8 mouse cellular contexts compared by ENCODE assay signal in the genomic region with DNA sequence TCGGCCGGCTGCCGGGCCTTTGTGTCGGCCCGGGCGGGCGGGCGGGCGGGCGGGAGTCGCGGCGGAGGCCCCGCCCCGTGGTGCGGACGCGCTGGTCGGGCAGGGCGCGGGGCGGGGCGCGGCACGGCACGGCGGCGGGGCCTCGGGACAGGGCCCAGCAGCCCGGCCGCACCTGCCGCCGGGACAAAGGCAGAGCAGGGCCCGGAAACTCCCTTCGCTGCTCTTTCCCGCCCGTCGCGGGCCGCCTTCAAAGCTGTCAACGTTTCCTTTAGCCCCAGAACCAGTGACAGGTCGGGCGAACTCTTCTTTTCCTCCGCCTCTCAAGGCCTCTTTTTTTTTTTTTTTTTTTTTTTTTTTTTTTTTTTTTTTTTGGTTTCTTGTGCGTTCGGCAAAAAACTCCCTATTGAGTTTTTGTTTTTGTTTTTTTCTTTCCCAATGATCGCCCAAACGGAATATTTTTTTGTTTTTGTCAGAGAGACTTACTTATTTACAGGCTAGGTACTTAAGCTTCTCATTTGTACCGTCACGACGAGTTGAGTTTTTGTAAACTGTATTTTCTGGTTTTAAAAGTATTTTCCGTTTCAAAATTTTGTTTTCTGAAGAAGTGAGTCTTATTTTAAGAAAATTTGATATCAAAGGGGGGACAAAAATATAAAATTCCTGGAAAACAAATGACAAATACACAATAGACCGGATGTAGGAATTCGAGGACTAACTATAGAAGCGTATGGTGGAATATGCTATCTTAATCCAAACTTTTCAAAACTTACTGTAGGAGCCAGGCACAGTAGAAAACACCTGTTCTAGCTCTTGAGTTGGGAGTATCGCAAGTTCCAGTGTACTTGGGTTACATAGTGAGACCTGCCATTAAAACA. TPM values are rescaled to one million over a fixed set of nuclear protein-coding genes. Genes with fewer than 3 reads are reported as not detected.
DNase-seq lines count a peak whose midpoint lies in the region; ATAC-seq and TF ChIP-seq lines count a peak whose summit lies in the region.

No protein-coding gene starts in this region.

- H3K4me2 ChIP-seq in liver, embryonic 16.5 days (ENCODE audit: low read depth, low read length) = peak overlapping the region; percentile 80
- H3K4me2 ChIP-seq in neural tube, embryonic 12.5 days (replicated peaks) = peak overlapping the region; percentile 62

- H3K9me3 ChIP-seq in liver, embryonic 16.5 days (replicated peaks; ENCODE audit: control insufficient read depth, low read length) = no peaks in the 10 kb centered on the region
- H3K9me3 ChIP-seq in neural tube, embryonic 12.5 days = no peaks in the 10 kb centered on the region

- peak overlapping the region; percentile 90 for H3K9ac ChIP-seq in liver, embryonic 16.5 days (ENCODE audit: low read depth, low read length)
- peak overlapping the region; percentile 93 for H3K9ac ChIP-seq in neural tube, embryonic 12.5 days

- no peak for TF ChIP-seq CTCF in cortical plate, adult 2 months (IDR thresholded peaks at IDR 0.05; ENCODE audit: extremely low read depth, insufficient read depth, low read length)
- no peak for TF ChIP-seq CTCF in kidney, adult 2 months (conservative IDR thresholded peaks at IDR 0.05; ENCODE audit: insufficient read depth, insufficient read length, low read depth, low read length)
- no peak for TF ChIP-seq CTCF in thymus, adult 2 months (IDR thresholded peaks at IDR 0.05; ENCODE audit: borderline replicate concordance, control insufficient read depth, extremely low read depth, insufficient read depth, low read length, poor library complexity)

- H3K36me3 ChIP-seq in kidney, adult 2 months (ENCODE audit: control insufficient read depth, insufficient read depth, low read length) = peaks cover 7% of the 10 kb centered on the region
- peaks cover 27% of the 10 kb centered on the region for H3K36me3 ChIP-seq in liver, embryonic 16.5 days (ENCODE audit: control insufficient read depth, insufficient read depth)
- H3K36me3 ChIP-seq in neural tube, embryonic 12.5 days = peaks cover 37% of the 10 kb centered on the region
- H3K36me3 ChIP-seq in thymus, adult 2 months (ENCODE audit: control insufficient read depth, insufficient read depth, low read length) = peaks cover 22% of the 10 kb centered on the region

- peak; percentile 60 to 67 for DNase-seq in right cerebral cortex, postnatal 10 days (ENCODE audit: low spot score in 2 of 2)
- no peak for DNase-seq in right cerebral cortex, postnatal 25 days
- DNase-seq in kidney, adult 2 months = peak; percentile 86
- DNase-seq in thymus, adult 2 months = peak; percentile 80

- no peak for TF ChIP-seq POLR2A in cortical plate, adult 2 months (IDR thresholded peaks at IDR 0.05; ENCODE audit: extremely low read depth, insufficient read depth, low read length)
- TF ChIP-seq POLR2A in kidney, adult 2 months (IDR thresholded peaks at IDR 0.05; ENCODE audit: low read depth, low read length) = peak; percentile 23
- no peak for TF ChIP-seq POLR2A in thymus, adult 2 months (IDR thresholded peaks at IDR 0.05; ENCODE audit: control insufficient read depth, extremely low read depth, insufficient read depth, low read length, poor library complexity)

- peak overlapping the region; percentile 45 for H3K4me3 ChIP-seq in cortical plate, adult 2 months (ENCODE audit: insufficient read depth, low read length)
- H3K4me3 ChIP-seq in kidney, adult 2 months (ENCODE audit: insufficient read depth, low read depth, low read length) = peak overlapping the region; percentile 98
- H3K4me3 ChIP-seq in liver, embryonic 16.5 days (ENCODE audit: low read depth, low read length) = peak overlapping the region; percentile 67
- peak overlapping the region; percentile 77 for H3K4me3 ChIP-seq in neural tube, embryonic 12.5 days
- peak overlapping the region; percentile 47 for H3K4me3 ChIP-seq in thymus, adult 2 months (ENCODE audit: control insufficient read depth, insufficient read depth, low read length)

- peaks cover 2% of the 10 kb centered on the region for H3K4me1 ChIP-seq in cortical plate, adult 2 months (ENCODE audit: control insufficient read depth, insufficient read depth, low read length)
- H3K4me1 ChIP-seq in kidney, adult 2 months (ENCODE audit: control insufficient read depth, insufficient read depth, low read length) = peaks cover 15% of the 10 kb centered on the region
- peaks cover 43% of the 10 kb centered on the region for H3K4me1 ChIP-seq in liver, embryonic 16.5 days (ENCODE audit: control insufficient read depth, low read depth, low read length)
- peaks cover 21% of the 10 kb centered on the region for H3K4me1 ChIP-seq in neural tube, embryonic 12.5 days
- H3K4me1 ChIP-seq in thymus, adult 2 months (replicated peaks; ENCODE audit: control insufficient read depth, insufficient read depth, low read length) = peaks cover 8% of the 10 kb centered on the region

- peak; percentile 63 for ATAC-seq in granulocyte monocyte progenitor cell, adult 5-6 weeks (replicated peaks; ENCODE audit: poor library complexity, severe bottlenecking)
- ATAC-seq in liver, embryonic 16.5 days (ENCODE audit: low read depth) = peak; percentile 93
- peak; percentile 96 for ATAC-seq in neural tube, embryonic 12.5 days (ENCODE audit: low FRiP score, low read depth)

- H3K27ac ChIP-seq in cortical plate, adult 2 months (ENCODE audit: insufficient read depth, low read length) = no peak overlapping the region
- peak overlapping the region; percentile 80 for H3K27ac ChIP-seq in kidney, adult 2 months (ENCODE audit: insufficient read depth, low read depth, low read length)
- H3K27ac ChIP-seq in liver, embryonic 16.5 days (ENCODE audit: low read length) = peak overlapping the region; percentile 98
- peak overlapping the region; percentile 99 for H3K27ac ChIP-seq in neural tube, embryonic 12.5 days
- peak overlapping the region; percentile 70 for H3K27ac ChIP-seq in thymus, adult 2 months (ENCODE audit: control insufficient read depth, insufficient read depth, low read length)

- H3K27me3 ChIP-seq in kidney, adult 2 months (replicated peaks; ENCODE audit: control insufficient read depth, insufficient read depth, low read length) = no peaks in the 10 kb centered on the region
- no peaks in the 10 kb centered on the region for H3K27me3 ChIP-seq in liver, embryonic 16.5 days (ENCODE audit: control insufficient read depth, insufficient read depth, low read depth, low read length)
- no peaks in the 10 kb centered on the region for H3K27me3 ChIP-seq in neural tube, embryonic 12.5 days (replicated peaks)
- no peaks in the 10 kb centered on the region for H3K27me3 ChIP-seq in thymus, adult 2 months (ENCODE audit: control insufficient read depth, insufficient read depth, low read length)

- WGBS in kidney, adult 2 months = 5% methylated on average over 52 of the region's 56 CpGs
- 2% methylated on average over 48 of the region's 56 CpGs for WGBS in liver, embryonic 16.5 days (ENCODE audit: insufficient replicate concordance)
- WGBS in neural tube, embryonic 12.5 days = 6% methylated on average over 36 of the region's 56 CpGs
- 2% methylated on average over 48 of the region's 56 CpGs for WGBS in thymus, adult 2 months

RNA-seq across cellular contexts. Expression of gene Gnl3, which starts 0.6 kb away (rescaled TPM):
- 55.6 and 57.8 TPM in 2 replicates for polyA plus RNA-seq in cortical plate, adult 2 months (2012; rRNA removed)
- 299 and 362 TPM in 2 replicates for total RNA-seq in granulocyte monocyte progenitor cell, adult 5-6 weeks (2014; fragmentation: Nextera tagmentation)
- total RNA-seq in granulocyte monocyte progenitor cell, adult 5-6 weeks (2017) = 338 and 354 TPM in 2 replicates
- polyA plus RNA-seq in kidney, adult 2 months (2012; rRNA removed) = 10.1 and 14.3 TPM in 2 replicates
- 54.8 and 60.1 TPM in 2 replicates for polyA plus RNA-seq in liver, embryonic 16.5 days (2015; fragmentation: Nextera tagmentation; extraction: Ambion mirVana)
- polyA plus RNA-seq in neural tube, embryonic 12.5 days (2016; fragmentation: Nextera tagmentation; extraction: Ambion mirVana) = 68.0 and 79.4 TPM in 2 replicates
- polyA plus RNA-seq in thymus, adult 2 months (2012; rRNA removed) = 24.0 and 32.9 TPM in 2 replicates

RNA-seq across cellular contexts. Expression of gene Pbrm1, which starts 0.6 kb away (rescaled TPM):
- polyA plus RNA-seq in cortical plate, adult 2 months (2012; rRNA removed) = 15.5 and 17.0 TPM in 2 replicates
- 67.7 and 69.4 TPM in 2 replicates for total RNA-seq in granulocyte monocyte progenitor cell, adult 5-6 weeks (2014; fragmentation: Nextera tagmentation)
- 60.3 and 65.7 TPM in 2 replicates for total RNA-seq in granulocyte monocyte progenitor cell, adult 5-6 weeks (2017)
- polyA plus RNA-seq in kidney, adult 2 months (2012; rRNA removed) = 10.3 and 11.2 TPM in 2 replicates
- 50.6 and 52.9 TPM in 2 replicates for polyA plus RNA-seq in liver, embryonic 16.5 days (2015; fragmentation: Nextera tagmentation; extraction: Ambion mirVana)
- polyA plus RNA-seq in neural tube, embryonic 12.5 days (2016; fragmentation: Nextera tagmentation; extraction: Ambion mirVana) = 179 and 184 TPM in 2 replicates
- 32.1 and 47.0 TPM in 2 replicates for polyA plus RNA-seq in thymus, adult 2 months (2012; rRNA removed)

RNA-seq across cellular contexts. Expression of gene Spcs1, which starts 18.1 kb away (rescaled TPM):
- 251 and 272 TPM in 2 replicates for polyA plus RNA-seq in cortical plate, adult 2 months (2012; rRNA removed)
- total RNA-seq in granulocyte monocyte progenitor cell, adult 5-6 weeks (2014; fragmentation: Nextera tagmentation) = 241 and 274 TPM in 2 replicates
- total RNA-seq in granulocyte monocyte progenitor cell, adult 5-6 weeks (2017) = 151 and 157 TPM in 2 replicates
- polyA plus RNA-seq in kidney, adult 2 months (2012; rRNA removed) = 194 and 262 TPM in 2 replicates
- 259 and 284 TPM in 2 replicates for polyA plus RNA-seq in liver, embryonic 16.5 days (2015; fragmentation: Nextera tagmentation; extraction: Ambion mirVana)
- polyA plus RNA-seq in neural tube, embryonic 12.5 days (2016; fragmentation: Nextera tagmentation; extraction: Ambion mirVana) = 299 and 309 TPM in 2 replicates
- 133 and 183 TPM in 2 replicates for polyA plus RNA-seq in thymus, adult 2 months (2012; rRNA removed)

RNA-seq across cellular contexts. Expression of gene Glt8d1, which starts 18.4 kb away (rescaled TPM):
- polyA plus RNA-seq in cortical plate, adult 2 months (2012; rRNA removed) = 93.9 and 94.9 TPM in 2 replicates
- total RNA-seq in granulocyte monocyte progenitor cell, adult 5-6 weeks (2014; fragmentation: Nextera tagmentation) = 28.8 and 35.9 TPM in 2 replicates
- 29.4 and 35.0 TPM in 2 replicates for total RNA-seq in granulocyte monocyte progenitor cell, adult 5-6 weeks (2017)
- polyA plus RNA-seq in kidney, adult 2 months (2012; rRNA removed) = 14.9 and 17.6 TPM in 2 replicates
- polyA plus RNA-seq in liver, embryonic 16.5 days (2015; fragmentation: Nextera tagmentation; extraction: Ambion mirVana) = 14.6 and 16.0 TPM in 2 replicates
- 59.0 and 65.4 TPM in 2 replicates for polyA plus RNA-seq in neural tube, embryonic 12.5 days (2016; fragmentation: Nextera tagmentation; extraction: Ambion mirVana)
- polyA plus RNA-seq in thymus, adult 2 months (2012; rRNA removed) = 11.9 and 13.6 TPM in 2 replicates

Comparison
In these comparisons a context has a peak if more than half of its experiments do, and no peak if none do; other contexts are left out.
1. H3K4me3 ChIP-seq: peak in every context shown above with its lines; median percentile 98 in kidney, adult 2 months; 77 in neural tube, embryonic 12.5 days; 67 in liver, embryonic 16.5 days; 47 in thymus, adult 2 months; 45 in cortical plate, adult 2 months.